11 mouse cellular contexts compared by ENCODE assay signal in genomic region chr5:111267100-111267499, GRCm38 (mm10).
DNase-seq lines count a peak whose midpoint lies in the region; ATAC-seq and TF ChIP-seq lines count a peak whose summit lies in the region.
"Had no signal": no experiment of that assay in that cellular context is flagged by ENCODE, and none has a peak within 500 bp of the region (broad histone marks: within the 10 kb centered on the region; RNA-seq: fewer than 3 reads in every experiment).

No protein-coding gene starts in this region.

- H3K4me2 ChIP-seq in stomach, postnatal 0 days (replicated peaks; ENCODE audit: low read depth) = no peak overlapping the region
- H3K4me2 ChIP-seq: embryonic facial prominence, embryonic 15.5 days had no signal

- H3K4me1 ChIP-seq in megakaryocyte, embryonic 14.5 days = peaks cover 80% of the 10 kb centered on the region
- no peaks in the 10 kb centered on the region; the same call in 1 of the 2 replicates for H3K4me1 ChIP-seq in stomach, postnatal 0 days (replicated peaks; ENCODE audit: control insufficient read depth, insufficient read depth)

- intact Hi-C loops in left cerebral cortex, postnatal 14 days (cut with DNase I) = no loop called here

- WGBS in stomach, postnatal 0 days = 75% methylated on average over 3 of the region's 3 CpGs

- peaks cover 5% of the 10 kb centered on the region for H3K9me3 ChIP-seq in megakaryocyte, embryonic 14.5 days
- H3K9me3 ChIP-seq in stomach, postnatal 0 days (ENCODE audit: control insufficient read depth, low read length) = no peaks in the 10 kb centered on the region
- H3K9me3 ChIP-seq: embryonic facial prominence, embryonic 15.5 days had no signal

- TF ChIP-seq EP300 in stomach, postnatal 0 days (optimal IDR thresholded peaks at IDR 0.05) = no peak

- TF ChIP-seq CTCF in stomach, postnatal 0 days (IDR thresholded peaks at IDR 0.05; ENCODE audit: low read depth) = no peak

- H3K9ac ChIP-seq in stomach, postnatal 0 days (ENCODE audit: low read length) = no peak overlapping the region
- H3K9ac ChIP-seq: embryonic facial prominence, embryonic 15.5 days had no signal

- peak overlapping the region; percentile 71 for H3K4me3 ChIP-seq in megakaryocyte, embryonic 14.5 days (replicated peaks)
- H3K4me3 ChIP-seq in stomach, postnatal 0 days (ENCODE audit: low read depth, low read length) = no peak overlapping the region
- H3K4me3 ChIP-seq: embryonic facial prominence, embryonic 15.5 days had no signal

- peaks cover 30% of the 10 kb centered on the region for H3K36me3 ChIP-seq in megakaryocyte, embryonic 14.5 days (replicated peaks; ENCODE audit: low read length)
- 0 out of 2 replicates have a peak, but pooled peaks cover 4% of the 10 kb centered on the region for H3K36me3 ChIP-seq in stomach, postnatal 0 days (ENCODE audit: control insufficient read depth, insufficient read depth, low read length)

- peaks cover 30% of the 10 kb centered on the region for H3K27me3 ChIP-seq in megakaryocyte, embryonic 14.5 days (replicated peaks)
- H3K27me3 ChIP-seq in stomach, postnatal 0 days (ENCODE audit: control insufficient read depth, insufficient read depth, low read length) = no peaks in the 10 kb centered on the region
- H3K27me3 ChIP-seq: embryonic facial prominence, embryonic 15.5 days; Patski had no signal

- ATAC-seq in megakaryocyte, adult 5-6 weeks (ENCODE audit: poor library complexity, severe bottlenecking) = no peak
- ATAC-seq in stomach, postnatal 0 days (ENCODE audit: low FRiP score, low TSS enrichment) = no peak
- ATAC-seq: Patski had no signal

- H3K27ac ChIP-seq in stomach, postnatal 0 days (replicated peaks) = 0 out of 2 replicates have a peak overlapping the region, but pooled peaks have one; percentile 40
- H3K27ac ChIP-seq: embryonic facial prominence, embryonic 15.5 days had no signal

- DNase-seq in adrenal gland, adult 8-10 months = peak; percentile 31
- no peak for DNase-seq in adrenal gland, postnatal 10 days
- DNase-seq in kidney, postnatal 10 days = peak; percentile 56
- DNase-seq in stomach, postnatal 0 days (ENCODE audit: low spot score) = no peak
- DNase-seq in left cerebral cortex, postnatal 14 days (ENCODE audit: low spot score in 2 of 2) = no peak
- no peak for DNase-seq in right cerebral cortex, postnatal 10 days (ENCODE audit: low spot score in 2 of 2)
- DNase-seq: layer of hippocampus, postnatal 36 days had no signal

Comparison
In these comparisons a context has a peak if more than half of its experiments do, and no peak if none do; other contexts are left out.
1. DNase-seq: peak in adrenal gland, adult 8-10 months (single experiment) and kidney, postnatal 10 days (single experiment); none in adrenal gland, postnatal 10 days (single experiment), stomach, postnatal 0 days (single experiment), left cerebral cortex, postnatal 14 days (0 of 2) and right cerebral cortex, postnatal 10 days (0 of 2).